Mouse (Mus musculus): ENCODE results near the gene Gm11060. TPM values are rescaled to one million over a fixed set of nuclear protein-coding genes. Genes with fewer than 3 reads are reported as not detected.

Gene Gm11060
- total RNA-seq, 2 experiments from 2014 or later, result not detected

DNA sequence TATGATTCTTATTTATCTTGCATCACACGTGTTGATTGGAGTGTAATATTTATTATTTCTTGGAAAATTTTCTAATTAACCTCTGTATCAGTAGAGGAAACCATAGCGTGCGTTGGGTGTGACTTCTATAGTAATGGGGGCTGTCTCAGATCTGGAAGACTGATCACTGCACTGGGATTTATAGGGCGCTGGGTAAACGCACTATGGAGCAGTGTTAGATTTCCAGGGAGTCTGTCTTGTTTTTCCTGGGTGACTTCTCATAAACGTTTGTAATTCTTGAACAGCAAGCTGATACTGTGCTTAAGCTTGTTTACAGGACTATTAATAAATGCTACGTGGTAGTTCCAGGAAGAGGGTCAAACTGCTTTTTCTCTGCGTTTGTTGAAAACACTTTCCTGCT lies 25.9 kb downstream of the Gm11060 start:
- no peak for DNase-seq (ENCODE audit: low spot score in 2 of 2)

DNA sequence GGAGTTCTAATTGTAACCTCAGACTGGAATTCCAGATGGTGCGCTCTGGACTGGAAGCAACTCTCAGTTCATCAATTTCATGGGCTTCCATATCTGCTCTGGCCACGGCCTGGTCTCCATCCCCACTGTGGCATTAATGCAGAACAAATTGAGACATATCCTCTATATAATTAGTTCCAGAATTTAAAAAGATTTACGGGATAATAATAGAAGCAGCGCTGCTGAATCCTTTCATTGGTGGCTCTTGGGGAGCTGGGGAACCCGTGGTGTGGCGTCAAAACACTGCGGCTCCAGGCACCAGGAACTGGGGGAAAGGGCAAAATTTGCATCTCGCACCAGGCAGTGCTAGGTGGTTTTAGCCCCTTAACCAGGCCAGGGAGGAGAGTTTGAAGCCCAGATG lies 30.4 kb downstream of the Gm11060 start:
- DNase-seq (ENCODE audit: low spot score in 2 of 2), result no peak

DNA sequence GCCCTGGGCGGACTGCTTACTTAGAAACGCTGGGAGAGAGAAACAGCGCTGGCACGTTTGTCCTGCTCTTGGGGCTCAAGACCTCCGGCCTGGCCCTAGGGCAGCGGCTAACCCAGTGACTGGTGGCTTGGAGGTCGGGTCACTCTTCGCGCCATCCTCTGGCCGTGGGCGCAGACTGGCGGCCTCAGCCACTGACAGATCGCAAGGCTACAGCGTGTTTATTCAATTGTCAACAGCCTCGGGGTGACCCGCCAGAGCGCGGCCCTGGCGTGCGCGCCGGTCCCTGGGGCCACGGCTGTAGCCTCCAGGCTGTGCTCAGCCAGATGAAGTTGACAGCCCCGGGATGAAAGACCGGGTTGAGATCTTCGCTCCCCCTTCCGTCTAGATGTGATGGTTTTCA lies 31.1 kb downstream of the Gm11060 start:
- DNase-seq (ENCODE audit: low spot score in 2 of 2), result no peak

DNA sequence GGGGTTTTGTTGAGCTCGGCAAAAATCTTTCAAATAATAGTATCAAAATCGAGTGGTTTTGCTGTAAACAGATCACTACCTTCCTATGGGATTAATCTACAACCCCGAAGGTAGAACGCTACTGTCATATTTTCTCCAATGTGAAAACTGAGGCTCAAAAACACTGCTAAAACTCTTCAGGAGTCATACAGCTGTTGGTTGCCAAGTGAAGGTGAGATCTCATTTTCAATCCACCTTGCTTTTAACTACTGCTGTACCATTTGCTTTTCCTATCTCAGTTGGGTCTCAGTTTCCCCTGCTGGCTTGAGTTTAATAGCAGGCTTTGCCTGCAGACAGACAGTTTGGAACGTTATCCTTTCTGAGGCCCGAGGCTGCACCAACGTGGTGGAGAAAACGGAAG lies 31.6 kb downstream of the Gm11060 start:
- DNase-seq (ENCODE audit: low spot score in 2 of 2), result no peak

DNA sequence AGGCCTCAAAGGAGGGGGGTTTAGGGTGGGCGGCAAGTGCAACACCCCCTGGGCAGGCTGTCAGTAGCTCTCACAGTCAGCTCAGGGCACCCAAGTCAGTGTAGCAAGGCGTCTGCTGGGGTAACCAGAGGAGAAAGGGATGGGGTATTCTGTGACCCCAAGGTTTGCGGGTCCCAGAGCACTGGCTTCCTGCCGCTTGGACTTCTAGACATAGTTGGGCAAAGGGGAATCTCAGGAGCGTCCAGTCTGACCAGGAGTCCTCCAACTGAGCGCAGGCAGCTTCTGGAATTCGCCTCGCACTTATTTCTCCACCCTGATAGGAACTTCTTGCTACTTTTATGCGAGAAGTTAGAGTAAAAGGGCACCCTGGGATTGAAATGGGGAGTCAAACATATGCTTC lies 32.1 kb downstream of the Gm11060 start:
- no peak for DNase-seq (ENCODE audit: low spot score in 2 of 2)

DNA sequence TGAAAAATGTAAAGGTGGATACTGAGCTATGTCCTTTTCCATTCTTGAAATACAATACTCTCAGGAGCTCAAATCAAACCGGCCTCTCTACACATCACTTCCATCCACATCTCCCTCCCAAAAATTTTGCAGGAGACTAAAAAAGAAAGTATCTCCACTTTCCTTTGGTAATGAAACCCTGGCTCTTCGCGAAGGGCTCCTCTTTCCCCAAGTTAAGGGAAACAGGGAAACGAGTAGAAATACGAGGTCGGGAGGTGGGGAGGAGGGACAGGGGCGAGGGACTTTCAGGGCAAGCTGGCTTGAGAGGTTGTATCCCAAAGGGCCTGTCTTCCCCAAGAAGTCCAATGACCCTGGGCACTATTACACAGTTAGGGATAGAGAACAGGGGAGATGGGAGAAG lies 32.6 kb downstream of the Gm11060 start:
- DNase-seq (ENCODE audit: low spot score in 2 of 2), result no peak

DNA sequence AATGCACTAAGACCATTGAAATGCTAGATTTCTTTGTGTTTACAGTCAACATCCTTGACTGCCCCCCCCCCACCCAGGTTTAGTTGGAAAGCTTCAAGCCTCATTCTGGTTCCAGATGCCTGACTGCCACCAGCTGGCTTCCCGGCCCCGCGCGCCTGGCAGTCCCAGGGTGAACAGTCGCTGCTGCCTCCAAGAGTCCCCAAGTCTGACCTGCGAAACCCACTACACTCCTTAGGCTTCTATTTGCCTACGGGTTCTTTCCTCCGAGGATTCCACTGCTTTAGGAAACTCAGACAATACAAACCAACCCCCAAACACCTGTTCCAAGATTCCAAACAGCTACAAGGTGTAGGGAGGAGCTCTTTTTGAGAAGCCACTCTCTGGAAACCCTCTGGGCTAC lies 33.4 kb downstream of the Gm11060 start:
- no peak for DNase-seq (ENCODE audit: low spot score in 2 of 2)

DNA sequence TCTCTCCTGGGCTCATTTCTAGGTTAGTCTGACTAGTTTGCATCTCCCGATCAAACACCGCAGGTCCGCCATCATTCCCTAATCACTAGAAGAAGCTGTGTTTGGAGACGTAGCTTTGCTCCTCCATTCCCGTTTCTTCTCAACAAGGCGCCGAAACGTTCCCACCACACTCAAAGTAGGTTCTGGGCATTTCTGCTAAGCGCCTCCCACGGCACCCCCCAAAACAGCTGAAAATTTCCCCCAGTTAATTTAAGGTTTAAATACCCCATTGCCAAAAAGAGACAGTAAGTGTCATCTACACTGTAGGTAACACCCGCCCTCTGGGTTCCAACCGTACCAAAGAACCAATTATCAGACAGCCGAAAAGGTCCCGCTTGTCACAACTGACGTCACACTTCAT lies 33.8 kb downstream of the Gm11060 start:
- DNase-seq (ENCODE audit: low spot score in 2 of 2), result no peak

DNA sequence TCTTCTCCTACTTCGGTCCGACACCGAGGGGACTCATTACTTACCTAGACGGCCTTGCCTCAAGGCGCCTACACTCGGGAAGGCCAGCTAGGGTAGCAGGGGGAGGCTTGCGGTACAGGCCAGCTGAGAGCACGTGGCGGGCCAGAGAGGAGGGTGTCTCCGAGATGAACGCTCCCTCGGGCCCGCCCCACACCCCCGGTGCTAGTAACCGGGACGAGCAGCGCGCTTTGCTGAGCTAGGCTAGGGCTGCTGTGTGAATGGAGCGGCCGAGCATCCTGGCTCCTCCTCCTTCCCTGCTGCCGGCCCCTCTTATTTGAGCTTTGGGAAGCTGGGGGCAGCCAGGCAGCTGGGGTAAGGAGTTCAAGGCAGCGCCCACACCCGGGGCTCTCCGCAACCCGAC lies 34.5 kb downstream of the Gm11060 start, which contains the start of gene Wt1:
TSS of gene Wt1 (plus strand) at position 251 of the 400 bp plus-strand sequence.
- DNase-seq (ENCODE audit: low spot score in 2 of 2), result no peak

DNA sequence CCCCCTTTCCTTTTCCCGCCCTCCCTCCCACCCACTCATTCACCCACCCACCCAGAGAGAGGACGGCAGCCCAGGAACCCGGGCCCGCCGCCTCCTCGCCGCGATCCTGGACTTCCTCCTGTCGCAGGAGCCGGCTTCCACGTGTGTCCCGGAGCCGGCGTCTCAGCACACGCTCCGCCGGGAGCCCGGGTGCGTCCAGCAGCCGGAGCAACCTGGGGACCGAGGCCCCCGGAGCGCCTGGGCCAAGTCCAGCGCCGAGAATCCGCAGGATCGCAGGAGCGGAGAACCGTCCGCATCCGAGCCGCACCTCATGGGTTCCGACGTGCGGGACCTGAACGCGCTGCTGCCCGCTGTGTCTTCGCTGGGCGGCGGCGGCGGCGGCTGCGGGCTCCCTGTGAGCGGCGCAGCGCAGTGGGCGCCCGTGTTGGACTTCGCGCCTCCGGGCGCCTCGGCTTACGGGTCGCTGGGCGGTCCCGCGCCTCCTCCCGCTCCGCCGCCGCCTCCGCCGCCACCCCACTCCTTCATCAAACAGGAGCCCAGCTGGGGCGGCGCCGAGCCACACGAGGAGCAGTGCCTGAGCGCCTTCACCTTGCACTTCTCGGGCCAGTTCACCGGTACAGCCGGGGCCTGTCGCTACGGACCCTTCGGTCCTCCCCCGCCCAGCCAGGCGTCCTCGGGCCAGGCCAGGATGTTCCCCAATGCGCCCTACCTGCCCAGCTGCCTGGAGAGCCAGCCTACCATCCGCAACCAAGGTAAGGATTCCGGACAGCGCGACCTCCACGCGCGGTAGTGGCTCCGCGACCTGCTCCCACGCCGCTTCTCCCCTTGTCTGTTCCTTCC lies 35.1 kb downstream of the Gm11060 start:
- no peak for DNase-seq (ENCODE audit: low spot score in 2 of 2)

DNA sequence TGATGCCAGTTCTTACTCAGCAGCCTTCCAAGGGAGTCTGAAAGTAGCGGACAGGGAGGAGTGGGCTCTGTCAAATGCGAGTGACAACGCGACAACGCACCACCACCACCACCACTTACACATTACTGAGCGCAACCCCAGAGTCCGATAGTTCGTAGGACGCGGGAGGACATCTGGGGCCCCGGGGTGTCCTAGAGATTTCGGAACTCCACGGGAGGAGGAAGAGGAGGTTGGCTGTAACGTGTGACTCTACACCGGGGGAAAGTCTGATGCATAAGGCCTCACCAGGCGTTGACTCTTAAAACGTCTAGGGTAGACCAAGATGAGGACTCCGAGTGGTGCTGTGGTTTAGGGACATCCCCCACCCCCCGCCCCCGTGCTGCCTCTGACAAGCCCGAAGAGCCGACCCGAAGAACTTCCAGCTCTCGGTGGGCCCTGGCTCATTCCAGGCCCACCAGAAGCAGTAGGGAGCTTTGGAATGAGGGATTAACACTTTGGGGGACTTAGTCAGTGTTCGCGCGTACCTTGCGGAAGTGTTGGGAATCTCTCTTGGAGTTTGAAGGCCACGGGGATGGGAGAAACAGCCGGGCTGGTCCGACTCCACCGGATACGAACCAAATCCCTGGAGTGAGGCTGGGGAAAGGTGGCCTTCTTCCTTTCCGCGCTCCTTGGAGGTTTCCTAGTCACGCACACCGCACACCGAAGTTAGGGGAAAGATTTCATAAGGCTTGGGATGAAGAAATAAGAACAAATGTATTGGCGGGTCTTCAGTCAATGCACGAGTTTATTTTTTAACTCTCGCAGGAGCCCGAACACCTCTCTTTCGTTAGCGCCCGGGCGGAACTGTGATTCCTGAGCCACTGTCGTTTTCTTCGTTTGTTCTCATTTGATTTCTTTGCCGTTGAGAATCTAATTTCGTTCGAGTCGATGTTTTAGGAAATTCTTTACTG lies 36.0 kb downstream of the Gm11060 start:
- no peak for DNase-seq (ENCODE audit: low spot score in 2 of 2)

DNA sequence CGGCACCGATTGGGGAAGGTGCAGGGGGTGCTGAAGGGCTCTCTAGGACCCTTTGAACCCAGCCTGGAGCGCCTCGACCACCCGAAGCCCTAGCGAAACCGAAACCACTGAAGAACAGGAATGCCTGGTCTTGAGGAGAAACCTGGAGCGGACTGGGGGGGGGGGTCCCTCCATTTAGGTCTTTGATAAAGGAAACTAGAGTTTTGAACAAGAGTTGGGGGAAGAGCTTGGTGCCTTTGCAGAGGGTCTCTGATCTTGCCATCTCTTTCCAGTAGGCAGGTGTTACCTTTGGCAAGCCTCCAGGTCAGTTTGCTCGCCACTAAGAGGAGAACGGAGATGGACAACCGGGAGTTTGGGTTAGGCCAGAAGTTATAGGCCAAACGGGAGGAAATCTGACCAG lies 36.7 kb downstream of the Gm11060 start:
- DNase-seq (ENCODE audit: low spot score in 2 of 2), result no peak

DNA sequence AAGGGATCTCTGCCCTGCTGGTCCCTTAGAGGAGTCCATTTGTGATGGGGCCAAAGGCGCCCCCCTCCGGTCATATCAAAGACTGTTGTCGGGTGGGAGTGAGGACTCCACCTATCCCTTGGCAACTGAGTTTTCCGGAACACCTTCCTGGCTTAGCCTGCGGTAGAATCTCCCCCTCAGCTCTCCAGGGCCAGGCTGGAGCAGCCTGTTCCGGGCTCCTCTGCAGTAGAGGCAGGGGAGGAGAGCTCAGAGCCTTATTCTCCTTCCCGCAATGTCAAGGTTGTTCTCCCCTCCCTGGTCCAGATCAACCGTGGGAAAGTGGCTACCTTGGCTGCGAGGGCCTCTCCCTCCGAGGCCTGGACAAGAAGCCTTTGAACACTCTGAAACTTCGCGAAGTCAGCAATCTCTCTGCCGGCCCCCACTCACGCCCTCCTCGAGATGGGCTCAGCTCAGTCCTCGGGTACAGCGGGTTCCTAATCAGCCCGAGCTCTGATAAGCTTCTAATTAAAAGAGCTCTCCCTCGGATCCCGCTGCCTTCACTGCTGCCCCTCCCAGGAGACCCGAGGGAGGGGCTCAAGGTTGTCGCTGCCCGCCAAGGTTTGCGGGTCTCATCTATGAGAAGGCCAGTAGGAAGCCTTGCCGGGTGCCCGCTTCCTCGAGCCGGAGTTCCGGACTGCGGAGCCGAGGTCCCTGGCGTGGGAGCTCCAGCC lies 38.7 kb downstream of the Gm11060 start:
- DNase-seq (ENCODE audit: low spot score in 2 of 2), result no peak

DNA sequence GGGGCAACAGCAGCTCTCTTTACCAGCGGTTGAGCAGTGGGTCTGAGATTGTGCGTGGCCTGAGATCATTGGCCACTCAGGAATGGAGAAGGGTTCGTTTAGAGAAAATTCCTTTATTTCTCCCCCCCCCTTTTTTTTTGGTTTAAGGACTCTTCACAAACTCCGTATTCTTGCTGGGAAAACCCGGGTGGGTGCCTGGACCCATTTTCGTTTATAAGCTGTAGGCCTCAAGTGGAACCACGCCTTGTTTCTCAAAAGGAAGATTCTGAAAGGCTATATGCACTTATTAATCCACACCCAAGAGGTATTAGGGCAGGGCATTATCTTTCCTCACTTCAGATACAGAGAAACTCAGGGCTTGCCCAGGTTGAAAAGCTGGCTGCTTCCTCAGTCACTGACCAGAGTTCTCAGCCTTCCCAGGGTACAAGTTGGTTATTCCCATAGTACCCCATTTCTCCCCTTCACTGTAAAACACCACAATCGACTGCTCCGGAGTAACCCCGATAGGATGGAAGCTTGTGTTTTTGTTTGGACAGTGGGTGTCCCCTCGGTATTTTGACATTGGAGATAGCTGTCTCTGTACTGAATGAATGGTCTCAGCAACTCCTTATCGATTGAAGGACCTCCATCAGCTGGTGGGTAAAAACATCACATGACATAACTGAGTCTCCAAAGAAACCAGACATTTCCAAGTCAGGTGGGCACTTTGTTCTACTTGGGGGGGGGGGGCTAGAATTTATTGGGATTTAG lies 39.4 kb downstream of the Gm11060 start:
- DNase-seq (ENCODE audit: low spot score in 2 of 2), result no peak

DNA sequence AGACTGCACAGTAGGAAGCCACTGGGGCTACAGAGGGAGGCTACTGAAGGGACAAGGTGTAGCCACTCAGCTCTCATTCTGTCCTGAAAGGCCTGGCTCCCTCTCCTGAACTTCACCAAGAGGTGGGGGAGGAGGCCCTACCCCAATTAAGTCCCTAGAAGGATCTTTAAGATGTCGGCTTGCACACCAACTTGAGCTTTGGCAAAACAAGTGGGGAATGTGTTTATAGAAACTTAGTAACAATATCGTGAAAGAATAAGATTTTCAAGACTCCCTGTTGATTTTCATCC lies 39.9 kb downstream of the Gm11060 start:
- no peak for DNase-seq (ENCODE audit: low spot score in 2 of 2)

DNA sequence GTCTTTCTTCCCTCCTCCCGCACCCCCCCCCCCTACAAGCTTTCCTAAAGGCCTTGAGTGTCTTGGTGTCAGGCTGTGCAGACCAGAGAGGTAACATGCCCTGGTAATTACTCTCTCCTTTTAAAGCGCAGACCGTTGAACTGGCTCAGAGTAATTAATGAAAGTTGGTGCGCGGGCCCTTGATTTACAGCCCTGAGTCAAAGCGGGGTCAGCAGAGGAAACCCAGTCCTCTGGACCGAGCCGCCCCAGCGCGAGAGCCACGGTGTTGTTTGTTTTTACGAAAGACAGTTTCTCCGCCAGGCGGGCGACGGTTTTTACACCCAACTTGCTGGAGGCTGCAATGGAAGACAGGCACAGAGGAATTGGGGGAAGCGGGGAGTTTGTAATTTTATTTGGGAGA lies 40.5 kb downstream of the Gm11060 start:
- no peak for DNase-seq (ENCODE audit: low spot score in 2 of 2)

DNA sequence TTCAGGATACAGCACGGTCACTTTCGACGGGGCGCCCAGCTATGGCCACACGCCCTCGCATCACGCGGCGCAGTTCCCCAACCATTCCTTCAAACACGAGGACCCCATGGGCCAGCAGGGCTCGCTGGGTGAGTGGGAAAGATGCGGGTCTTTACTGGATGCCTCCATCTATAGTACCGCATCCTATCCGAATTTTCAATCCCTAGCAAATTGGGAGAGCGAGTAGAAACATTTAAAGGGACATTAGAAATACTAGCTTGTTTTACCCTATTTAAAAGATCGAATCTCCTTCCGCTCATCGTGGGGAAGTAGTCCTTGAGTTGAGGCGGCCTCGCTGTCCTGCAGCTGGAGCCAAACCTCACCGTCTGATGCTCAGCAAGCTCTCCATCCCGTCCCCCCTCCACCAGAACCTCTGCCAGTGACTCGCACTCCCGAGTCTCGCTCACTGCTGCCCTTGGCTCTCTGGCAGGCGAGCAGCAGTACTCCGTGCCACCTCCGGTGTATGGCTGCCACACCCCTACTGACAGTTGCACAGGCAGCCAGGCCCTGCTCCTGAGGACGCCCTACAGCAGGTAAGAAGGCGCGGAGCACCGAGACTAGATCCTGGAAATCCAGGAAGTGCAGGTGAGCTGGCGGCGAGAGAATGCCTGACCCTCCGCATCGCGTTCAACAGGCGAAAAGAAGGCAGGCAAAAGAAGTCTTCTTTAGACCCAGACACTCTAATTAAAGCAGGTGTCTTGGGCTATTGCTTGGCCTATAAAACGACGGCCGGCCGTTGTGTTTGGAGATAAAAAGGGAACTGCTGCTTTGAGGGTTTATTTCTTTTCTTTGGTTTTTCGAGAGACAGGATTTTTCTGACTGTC lies 41.3 kb downstream of the Gm11060 start:
- no peak for DNase-seq (ENCODE audit: low spot score in 2 of 2)

DNA sequence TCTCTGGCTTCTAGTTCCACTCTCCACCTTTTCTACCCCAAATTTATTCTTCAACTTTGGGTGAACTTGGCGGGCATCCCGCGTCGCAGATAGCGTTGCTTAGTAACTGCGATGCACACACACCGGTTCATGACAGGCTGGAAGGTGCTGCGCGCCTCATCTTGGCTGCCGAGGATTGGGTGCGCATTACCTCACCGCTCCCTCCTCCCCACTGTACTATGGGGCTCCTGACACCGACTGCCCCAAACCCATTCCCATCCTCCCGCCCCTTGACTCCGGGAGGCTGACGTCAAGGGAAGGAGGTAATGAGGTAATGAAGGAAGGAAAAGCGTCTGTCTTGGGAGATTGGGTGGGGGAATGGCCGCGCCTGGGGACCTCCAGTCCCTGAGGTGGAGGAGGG lies 42.5 kb downstream of the Gm11060 start:
- DNase-seq (ENCODE audit: low spot score in 2 of 2), result no peak

DNA sequence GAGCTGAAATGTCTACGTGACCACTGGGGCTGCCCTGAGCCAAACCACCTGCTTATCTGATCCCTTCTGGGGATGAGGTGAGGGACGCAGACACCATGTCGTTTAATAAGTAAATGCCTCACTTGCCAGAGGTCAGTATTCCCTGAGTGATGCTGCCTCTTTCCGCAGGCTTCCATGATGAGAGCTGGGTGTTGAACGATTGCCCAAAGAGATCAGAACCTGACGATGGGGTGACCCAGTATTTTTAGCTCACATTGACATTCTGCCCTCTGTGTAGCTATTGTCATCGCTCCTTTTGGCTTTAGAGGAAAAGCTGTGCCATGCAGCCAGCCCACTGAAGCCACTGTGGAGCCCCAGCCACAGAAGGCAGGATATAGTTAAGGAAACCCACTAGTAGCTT lies 47.7 kb downstream of the Gm11060 start:
- DNase-seq (ENCODE audit: low spot score in 2 of 2), result no peak

DNA sequence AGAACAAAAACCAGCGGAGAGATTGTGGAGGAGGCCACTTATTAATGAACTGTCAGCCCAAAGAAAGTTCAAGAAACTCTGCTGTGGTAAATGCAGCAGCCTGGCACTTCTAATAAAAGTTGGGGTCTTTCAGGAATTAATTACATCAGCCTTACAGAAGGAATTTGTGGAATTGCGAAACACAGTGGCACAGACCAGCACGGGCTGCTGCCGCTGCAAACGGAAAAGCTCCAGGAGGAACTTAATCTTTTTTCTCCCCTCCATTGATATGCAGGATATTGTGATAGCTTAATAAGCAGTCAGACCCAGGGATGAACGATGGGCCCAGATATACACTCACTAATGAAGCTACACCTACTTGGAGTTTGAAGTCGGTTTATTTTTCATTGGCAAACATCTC lies 49.6 kb downstream of the Gm11060 start:
- DNase-seq (ENCODE audit: low spot score in 2 of 2), result no peak
